Mouse (Mus musculus): ENCODE data around the gene Gpt2. TPM values are rescaled to one million over a fixed set of nuclear protein-coding genes. Genes with fewer than 3 reads are reported as not detected.

Gene Gpt2
- polyA plus RNA-seq, 1 experiment from 2014 or later: 32.7 TPM

DNA sequence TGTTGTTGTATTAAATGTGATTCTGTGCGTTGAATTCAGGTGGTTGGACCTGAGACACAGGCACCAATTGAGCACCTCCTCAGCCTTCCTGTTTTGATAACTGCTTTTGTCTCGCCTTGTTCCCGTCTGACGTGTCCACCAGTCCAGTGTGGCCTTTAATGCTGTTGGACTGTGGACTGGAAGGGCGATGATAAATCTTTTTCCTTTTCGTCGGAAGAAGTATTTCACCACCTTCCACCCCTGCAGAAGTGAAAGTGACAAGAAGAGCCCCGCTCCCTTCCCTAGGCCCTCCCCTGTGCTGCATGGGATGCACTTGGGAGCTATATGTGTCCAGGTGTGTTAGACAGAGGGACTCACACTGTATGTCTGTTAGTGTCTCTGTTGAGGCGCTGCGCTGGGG is 8.1 kb downstream of the Gpt2 start:
- H3K36me3 ChIP-seq (ENCODE audit: control insufficient read depth, insufficient read depth, low read length): no peaks in the 10 kb centered on the region
- peak; percentile 36 for ATAC-seq (ENCODE audit: low FRiP score, low TSS enrichment)
- no peak for TF ChIP-seq EP300 (optimal IDR thresholded peaks at IDR 0.05)
- no peak overlapping the region for H3K9ac ChIP-seq (ENCODE audit: low read length)
- H3K27me3 ChIP-seq (ENCODE audit: control insufficient read depth, insufficient read depth, low read length): no peaks in the 10 kb centered on the region
- peak overlapping the region; percentile 30; the same call in 1 of the 2 replicates for H3K27ac ChIP-seq (replicated peaks)
- no peak overlapping the region for H3K4me3 ChIP-seq (ENCODE audit: low read depth, low read length)
- no peaks in the 10 kb centered on the region for H3K9me3 ChIP-seq (ENCODE audit: control insufficient read depth, low read length)
- H3K4me2 ChIP-seq (replicated peaks; ENCODE audit: low read depth): no peak overlapping the region
- 79% methylated on average over 10 of the region's 10 CpGs for WGBS
- H3K4me1 ChIP-seq (replicated peaks; ENCODE audit: control insufficient read depth, insufficient read depth): no peaks in the 10 kb centered on the region
- DNase-seq (ENCODE audit: low spot score): no peak

DNA sequence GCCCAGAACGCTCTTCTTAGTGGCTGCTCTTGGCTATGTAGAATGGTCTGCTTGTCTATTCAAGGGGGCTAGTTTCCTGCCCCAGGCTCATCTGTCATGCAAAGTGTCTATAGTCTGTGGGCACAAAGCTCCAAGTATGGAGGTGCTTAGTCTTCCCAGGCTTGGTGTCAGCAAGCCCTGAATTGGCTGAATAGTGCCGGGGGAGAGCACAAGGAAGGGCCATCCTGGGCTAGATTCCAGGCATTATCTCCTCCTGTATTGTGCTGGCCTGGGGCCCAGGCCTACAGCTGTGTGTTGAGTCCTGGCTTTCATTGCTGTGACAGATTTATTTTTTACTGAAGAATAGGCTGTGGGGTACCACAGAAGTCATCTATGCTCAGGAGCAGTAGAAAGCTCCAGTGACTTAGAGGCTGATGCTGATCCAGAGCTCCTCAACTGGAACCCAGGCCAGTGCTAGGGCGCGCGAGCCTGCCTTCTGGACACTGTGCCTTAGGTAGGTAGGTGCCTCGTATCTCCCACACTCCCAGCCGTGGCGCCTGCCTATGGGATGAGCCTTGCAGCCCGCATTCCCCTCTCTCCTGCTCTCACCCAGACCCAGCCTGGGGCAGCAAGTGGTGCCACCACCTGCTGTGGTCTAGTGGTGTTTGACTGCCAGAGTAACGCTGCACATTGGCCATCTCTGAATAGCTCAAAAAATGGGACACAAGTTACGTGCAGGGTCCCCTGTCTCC is 8.7 kb downstream of the Gpt2 start:
- DNase-seq (ENCODE audit: low spot score): no peak
- no peak for ATAC-seq (ENCODE audit: low FRiP score, low TSS enrichment)
- no peaks in the 10 kb centered on the region for H3K9me3 ChIP-seq (ENCODE audit: control insufficient read depth, low read length)
- H3K4me2 ChIP-seq (replicated peaks; ENCODE audit: low read depth): no peak overlapping the region
- no peak overlapping the region for H3K4me3 ChIP-seq (ENCODE audit: low read depth, low read length)
- H3K9ac ChIP-seq (ENCODE audit: low read length): no peak overlapping the region; the same call in 1 of the 2 replicates
- no peaks in the 10 kb centered on the region for H3K36me3 ChIP-seq (ENCODE audit: control insufficient read depth, insufficient read depth, low read length)
- no peaks in the 10 kb centered on the region for H3K4me1 ChIP-seq (replicated peaks; ENCODE audit: control insufficient read depth, insufficient read depth)
- no peak for TF ChIP-seq EP300 (optimal IDR thresholded peaks at IDR 0.05)
- TF ChIP-seq CTCF (IDR thresholded peaks at IDR 0.05; ENCODE audit: low read depth): no peak
- H3K27ac ChIP-seq (replicated peaks): peak overlapping the region; percentile 30; the same call in 1 of the 2 replicates
- 69% methylated on average over 11 of the region's 11 CpGs for WGBS
- H3K27me3 ChIP-seq (ENCODE audit: control insufficient read depth, insufficient read depth, low read length): no peaks in the 10 kb centered on the region

DNA sequence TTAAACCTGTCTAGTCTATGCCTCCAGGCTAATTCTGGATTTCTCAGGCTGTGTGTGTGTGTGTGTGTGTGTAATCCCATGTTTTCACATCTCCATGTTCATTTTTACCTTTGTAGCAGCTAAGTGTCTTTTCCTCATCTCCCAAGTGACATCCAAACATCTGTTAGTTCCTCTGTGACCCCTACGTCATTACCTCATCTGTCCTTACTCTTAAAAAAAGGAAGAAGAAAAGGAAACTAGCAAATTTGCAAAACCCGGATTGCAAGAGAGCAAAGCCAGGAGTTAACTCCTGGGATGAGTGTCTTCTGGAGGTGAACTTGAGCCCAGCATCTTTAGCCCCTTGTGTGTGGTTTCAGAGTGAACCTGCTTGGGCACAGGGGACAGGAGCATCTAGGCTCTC is 10.0 kb downstream of the Gpt2 start:
- DNase-seq (ENCODE audit: low spot score) (no peak), ATAC-seq (ENCODE audit: low FRiP score, low TSS enrichment) (no peak)
- Histone ChIP-seq H3K9me3 (ENCODE audit: control insufficient read depth, low read length) (no peaks in the 10 kb centered on the region), H3K4me1 (replicated peaks; ENCODE audit: control insufficient read depth, insufficient read depth) (no peaks in the 10 kb centered on the region), H3K4me2 (replicated peaks; ENCODE audit: low read depth) (no peak overlapping the region), H3K36me3 (ENCODE audit: control insufficient read depth, insufficient read depth, low read length) (no peaks in the 10 kb centered on the region), H3K9ac (ENCODE audit: low read length) (no peak overlapping the region), H3K4me3 (ENCODE audit: low read depth, low read length) (no peak overlapping the region), H3K27ac (replicated peaks) (no peak overlapping the region), H3K27me3 (ENCODE audit: control insufficient read depth, insufficient read depth, low read length) (no peaks in the 10 kb centered on the region)
- 65% methylated on average over 2 of the region's 2 CpGs for WGBS
- TF ChIP-seq EP300 (optimal IDR thresholded peaks at IDR 0.05): no peak
- no peak for TF ChIP-seq CTCF (IDR thresholded peaks at IDR 0.05; ENCODE audit: low read depth)

DNA sequence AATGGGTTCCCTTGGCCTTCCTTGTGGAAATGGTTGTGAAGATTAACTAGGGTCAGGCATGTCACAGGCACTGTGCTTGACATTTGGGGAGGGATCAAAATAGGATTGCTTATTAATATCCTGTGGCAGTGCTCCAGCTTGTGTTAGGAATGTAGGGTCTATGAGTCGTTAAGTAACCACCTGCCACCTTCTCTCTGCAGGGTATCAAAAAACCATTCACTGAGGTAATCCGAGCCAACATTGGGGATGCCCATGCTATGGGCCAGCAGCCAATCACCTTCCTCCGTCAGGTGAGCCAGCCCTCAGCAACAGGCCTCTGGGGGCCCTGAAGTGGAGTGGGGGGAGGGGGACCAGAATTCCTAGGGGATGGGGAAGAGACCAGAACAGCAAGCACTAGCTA is 10.7 kb downstream of the Gpt2 start:
- no peak overlapping the region for H3K4me2 ChIP-seq (replicated peaks; ENCODE audit: low read depth)
- H3K9ac ChIP-seq (ENCODE audit: low read length): no peak overlapping the region
- DNase-seq (ENCODE audit: low spot score): no peak
- ATAC-seq (ENCODE audit: low FRiP score, low TSS enrichment): no peak
- H3K27ac ChIP-seq (replicated peaks): no peak overlapping the region
- H3K4me1 ChIP-seq (replicated peaks; ENCODE audit: control insufficient read depth, insufficient read depth): no peaks in the 10 kb centered on the region
- H3K4me3 ChIP-seq (ENCODE audit: low read depth, low read length): no peak overlapping the region
- H3K36me3 ChIP-seq (ENCODE audit: control insufficient read depth, insufficient read depth, low read length): no peaks in the 10 kb centered on the region
- 68% methylated on average over 3 of the region's 3 CpGs for WGBS
- TF ChIP-seq CTCF (IDR thresholded peaks at IDR 0.05; ENCODE audit: low read depth): no peak
- no peak for TF ChIP-seq EP300 (optimal IDR thresholded peaks at IDR 0.05)
- H3K9me3 ChIP-seq (ENCODE audit: control insufficient read depth, low read length): no peaks in the 10 kb centered on the region
- H3K27me3 ChIP-seq (ENCODE audit: control insufficient read depth, insufficient read depth, low read length): no peaks in the 10 kb centered on the region

DNA sequence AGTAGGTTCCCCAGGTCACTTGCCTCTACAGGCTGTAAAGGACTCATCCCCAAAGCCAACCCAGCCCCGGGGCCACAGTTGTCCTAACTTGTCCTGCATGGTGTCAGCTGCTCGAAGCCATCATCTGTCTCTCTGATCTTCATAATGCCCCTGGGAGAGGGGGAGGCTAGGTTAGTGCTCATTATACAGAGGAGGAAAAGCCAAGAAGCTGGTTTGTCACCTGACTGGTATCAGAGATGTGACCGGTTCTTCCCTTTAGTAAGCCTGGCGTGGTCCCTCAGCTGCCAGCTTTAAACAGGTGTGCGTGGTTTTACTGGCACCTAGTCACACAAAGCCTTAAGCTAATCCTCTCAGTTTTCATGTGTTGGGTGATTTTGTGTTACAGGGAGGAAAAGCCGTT is 12.3 kb downstream of the Gpt2 start:
- DNase-seq (ENCODE audit: low spot score) (no peak), ATAC-seq (ENCODE audit: low FRiP score, low TSS enrichment) (no peak)
- Histone ChIP-seq H3K9me3 (ENCODE audit: control insufficient read depth, low read length) (no peaks in the 10 kb centered on the region), H3K4me2 (replicated peaks; ENCODE audit: low read depth) (no peak overlapping the region), H3K27ac (replicated peaks) (no peak overlapping the region), H3K9ac (ENCODE audit: low read length) (no peak overlapping the region), H3K36me3 (ENCODE audit: control insufficient read depth, insufficient read depth, low read length) (no peaks in the 10 kb centered on the region), H3K4me3 (ENCODE audit: low read depth, low read length) (no peak overlapping the region), H3K4me1 (replicated peaks; ENCODE audit: control insufficient read depth, insufficient read depth) (no peaks in the 10 kb centered on the region), H3K27me3 (ENCODE audit: control insufficient read depth, insufficient read depth, low read length) (no peaks in the 10 kb centered on the region)
- 67% methylated on average over 6 of the region's 6 CpGs for WGBS
- no peak for TF ChIP-seq CTCF (IDR thresholded peaks at IDR 0.05; ENCODE audit: low read depth)
- no peak for TF ChIP-seq EP300 (optimal IDR thresholded peaks at IDR 0.05)

DNA sequence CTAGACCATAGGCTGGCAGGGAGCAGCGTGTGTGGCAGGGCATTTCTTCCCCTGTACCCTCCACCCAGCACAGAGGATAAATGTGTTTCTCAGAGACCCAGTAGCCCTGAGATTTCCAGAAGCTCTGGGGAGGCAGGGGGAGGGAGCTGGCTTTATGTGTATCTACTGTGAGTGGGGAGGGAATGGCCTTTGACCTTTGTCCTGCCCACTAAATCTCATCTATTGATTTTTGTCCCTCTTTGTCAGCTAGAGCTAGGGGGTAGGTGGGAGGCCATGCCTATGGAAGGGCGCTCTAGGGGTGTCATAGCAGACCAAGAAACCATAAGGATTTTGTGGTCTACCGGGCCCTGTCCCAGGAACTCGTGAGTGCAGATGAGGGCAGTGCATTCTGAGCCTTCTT is 14.2 kb downstream of the Gpt2 start:
- ATAC-seq (ENCODE audit: low FRiP score, low TSS enrichment): no peak

More for the DNA sequence above, 14.2 kb downstream of the Gpt2 start:
- Histone ChIP-seq H3K4me2 (replicated peaks; ENCODE audit: low read depth) (no peak overlapping the region), H3K4me3 (ENCODE audit: low read depth, low read length) (no peak overlapping the region), H3K9me3 (ENCODE audit: control insufficient read depth, low read length) (no peaks in the 10 kb centered on the region), H3K9ac (ENCODE audit: low read length) (no peak overlapping the region), H3K4me1 (replicated peaks; ENCODE audit: control insufficient read depth, insufficient read depth) (no peaks in the 10 kb centered on the region), H3K36me3 (ENCODE audit: control insufficient read depth, insufficient read depth, low read length) (no peaks in the 10 kb centered on the region), H3K27me3 (ENCODE audit: control insufficient read depth, insufficient read depth, low read length) (no peaks in the 10 kb centered on the region), H3K27ac (replicated peaks) (no peak overlapping the region)
- 83% methylated on average over 4 of the region's 4 CpGs for WGBS
- DNase-seq (ENCODE audit: low spot score): no peak
- TF ChIP-seq CTCF (IDR thresholded peaks at IDR 0.05; ENCODE audit: low read depth) (no peak), EP300 (optimal IDR thresholded peaks at IDR 0.05) (no peak)
